Comparison of ENCODE assay signal across 12 mouse cellular contexts in the genomic region with DNA sequence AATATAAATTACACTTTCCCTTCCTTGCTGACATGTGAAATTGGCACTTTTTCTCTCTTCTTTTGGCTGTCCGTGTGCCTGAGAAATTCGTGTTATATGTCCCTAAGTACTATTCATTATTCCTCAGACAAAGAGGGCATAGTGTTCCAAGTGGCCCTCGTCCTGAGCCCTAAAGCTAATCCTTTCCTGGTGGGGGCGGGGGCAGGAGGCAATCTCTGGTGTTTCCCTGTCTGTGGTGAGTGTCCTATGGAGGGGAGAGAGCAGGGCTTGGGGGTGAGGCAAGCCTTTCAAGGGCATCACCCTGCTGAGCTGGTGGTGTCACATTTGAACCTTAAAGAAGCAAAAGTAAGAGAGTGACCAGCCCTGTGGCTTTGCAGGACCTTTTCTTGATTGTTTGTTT.
"Had no signal": no experiment of that assay in that cellular context is flagged by ENCODE, and none has a peak within 500 bp of the region (broad histone marks: within the 10 kb centered on the region; RNA-seq: fewer than 3 reads in every experiment).

No protein-coding gene starts in this region.

- H3K4me2 ChIP-seq: liver, embryonic 11.5 days; lung, embryonic 15.5 days; neural tube, embryonic 12.5 days had no signal

- H3K4me1 ChIP-seq: limb, embryonic 10.5 days; lung, embryonic 15.5 days; megakaryocyte, embryonic 14.5 days; neural tube, embryonic 12.5 days had no signal

- H3K27ac ChIP-seq: left cerebral cortex, adult 2 months; limb, embryonic 10.5 days; lung, embryonic 15.5 days; macrophage; neural tube, embryonic 12.5 days; stomach, postnatal 0 days had no signal

- H3K4me3 ChIP-seq: left cerebral cortex, adult 2 months; limb, embryonic 10.5 days; lung, embryonic 15.5 days; megakaryocyte, embryonic 14.5 days; neural tube, embryonic 12.5 days had no signal

- DNase-seq: kidney, adult 8-10 months; kidney, postnatal 25 days; lung, postnatal 14 days; thymus, postnatal 4 days had no signal

- H3K36me3 ChIP-seq: limb, embryonic 10.5 days; lung, embryonic 15.5 days; neural tube, embryonic 12.5 days had no signal

- H3K27me3 ChIP-seq: lung, embryonic 15.5 days; megakaryocyte, embryonic 14.5 days; neural tube, embryonic 12.5 days had no signal

- H3K9ac ChIP-seq: lung, embryonic 15.5 days; neural tube, embryonic 12.5 days had no signal

- H3K9me3 ChIP-seq: limb, embryonic 10.5 days; lung, embryonic 15.5 days; neural tube, embryonic 12.5 days had no signal
